Mouse (Mus musculus) frontal cortex, adult (tissue): ENCODE measurements around the gene Coq2.

Experiments
- ATAC-seq: cut with Nextera tagmentation; 2 replicates; pipeline ENCODE4 v1.9.2; 2017; ENCODE audit warnings: mild to moderate bottlenecking, moderate library complexity, mixed read lengths; ENCODE audit not compliant: low TSS enrichment

Coq2 gene

DNA sequence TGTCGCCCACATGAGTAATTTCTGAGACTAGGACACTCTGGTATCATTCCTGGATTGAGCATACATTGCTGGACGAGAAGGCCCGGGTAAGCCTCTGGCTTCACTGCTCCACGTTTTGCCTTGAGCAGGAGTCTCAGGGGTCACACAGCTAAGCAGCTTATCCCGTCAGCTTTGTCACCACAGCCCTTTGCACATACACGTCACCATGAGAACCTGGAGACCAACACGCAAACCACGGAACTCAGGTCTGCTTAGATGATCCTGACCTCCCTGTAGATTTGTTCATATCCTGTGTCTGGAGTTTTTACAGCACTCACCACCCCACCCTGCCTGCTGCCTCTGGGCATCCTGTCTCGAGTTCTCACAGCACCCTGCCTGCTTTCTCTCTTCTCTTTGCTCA lies 54.0 kb downstream of the Coq2 start:
- no peak for ATAC-seq

DNA sequence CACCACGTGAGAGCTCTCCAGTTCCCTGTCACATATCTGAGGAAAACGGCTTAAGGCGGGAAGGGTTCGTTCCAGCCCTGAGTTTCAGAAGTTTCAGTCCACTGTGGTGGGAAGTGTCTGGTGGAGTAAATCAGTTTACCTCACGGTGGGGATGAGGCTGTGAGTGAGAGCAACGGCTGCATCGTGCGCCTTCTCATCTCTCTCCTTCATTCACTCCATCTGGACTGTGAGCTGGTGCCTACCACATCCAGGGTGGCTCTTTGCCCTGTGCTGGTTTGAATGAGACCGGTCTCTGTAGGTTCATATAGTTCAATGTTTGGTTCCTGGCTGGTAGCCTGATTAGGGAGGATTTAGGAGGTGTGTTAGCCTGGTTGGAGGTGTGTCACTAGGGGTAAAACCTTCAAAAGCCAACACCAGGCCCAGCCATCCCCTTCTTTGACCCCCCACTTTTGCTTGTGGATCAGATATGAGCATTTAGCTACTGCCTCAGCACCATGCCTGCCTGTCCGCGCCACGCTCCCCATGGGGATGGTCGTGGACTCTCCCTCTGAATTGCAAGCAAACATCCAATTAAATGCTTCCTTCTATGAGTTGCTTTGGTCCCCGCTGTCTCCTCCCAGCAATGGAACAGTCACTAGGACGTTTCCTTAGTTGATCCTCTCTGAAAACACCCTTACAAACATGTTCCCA lies 55.2 kb downstream of the Coq2 start:
- no peak for ATAC-seq

DNA sequence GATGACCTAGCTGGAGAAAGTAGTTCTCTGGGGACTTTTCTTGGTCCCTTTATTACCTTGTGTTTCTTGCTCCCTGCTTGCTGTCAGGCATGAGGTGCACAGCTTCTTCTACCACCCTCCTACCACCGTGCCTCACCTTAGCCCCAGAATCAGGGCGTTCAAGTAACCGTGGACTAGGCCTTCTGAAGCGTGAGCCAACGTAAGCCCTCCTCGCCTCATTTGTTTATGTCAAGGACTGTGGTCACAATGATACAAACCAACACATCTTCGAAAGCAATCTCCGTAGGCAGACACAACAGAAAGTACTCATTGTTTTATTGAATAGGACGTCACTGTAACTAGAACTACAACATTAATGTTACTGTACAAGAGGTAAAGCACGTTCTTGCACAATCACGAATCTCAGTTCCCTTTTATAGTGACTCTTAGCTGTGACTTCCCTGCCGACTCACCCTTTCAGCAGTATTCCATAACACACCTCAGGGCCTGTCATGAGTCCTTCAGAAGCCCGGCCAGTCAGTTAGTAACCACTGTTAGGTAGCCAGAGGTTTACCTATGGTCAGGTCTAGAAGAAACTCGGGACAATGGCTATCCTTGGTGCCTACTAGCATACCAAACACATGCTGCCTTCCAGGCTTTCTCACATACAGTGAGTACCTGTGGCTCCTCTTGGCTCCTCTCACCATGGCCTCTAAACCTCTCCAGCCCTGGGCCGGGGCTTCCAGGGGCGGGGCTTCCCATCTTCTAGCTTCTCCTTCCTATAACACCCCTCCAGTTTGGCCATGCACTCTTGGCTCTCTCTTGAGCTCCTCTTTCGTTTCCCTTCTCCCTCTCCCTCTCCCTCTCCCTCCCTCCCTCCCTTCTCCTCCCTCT lies 60.8 kb downstream of the Coq2 start:
- ATAC-seq = no peak

DNA sequence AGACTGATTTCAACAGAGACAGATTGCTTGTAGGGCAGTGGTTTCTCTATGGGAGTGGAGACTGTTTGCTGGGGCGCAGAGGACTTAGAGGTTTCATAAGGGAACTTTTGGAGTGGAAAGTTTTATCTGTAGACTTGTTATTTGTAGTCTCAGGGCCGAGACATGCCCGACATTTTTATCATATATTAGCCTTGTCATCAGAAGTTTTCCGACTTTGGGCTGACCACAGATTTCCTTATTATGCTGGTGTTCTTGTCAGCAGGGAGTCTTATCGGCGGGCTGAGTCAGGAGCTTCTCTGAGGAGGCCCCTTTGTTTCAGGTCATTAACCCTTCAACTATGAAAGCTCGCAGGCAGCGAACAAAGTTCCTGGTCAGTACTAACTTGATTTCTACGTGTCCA lies 67.1 kb downstream of the Coq2 start:
- ATAC-seq = no peak

DNA sequence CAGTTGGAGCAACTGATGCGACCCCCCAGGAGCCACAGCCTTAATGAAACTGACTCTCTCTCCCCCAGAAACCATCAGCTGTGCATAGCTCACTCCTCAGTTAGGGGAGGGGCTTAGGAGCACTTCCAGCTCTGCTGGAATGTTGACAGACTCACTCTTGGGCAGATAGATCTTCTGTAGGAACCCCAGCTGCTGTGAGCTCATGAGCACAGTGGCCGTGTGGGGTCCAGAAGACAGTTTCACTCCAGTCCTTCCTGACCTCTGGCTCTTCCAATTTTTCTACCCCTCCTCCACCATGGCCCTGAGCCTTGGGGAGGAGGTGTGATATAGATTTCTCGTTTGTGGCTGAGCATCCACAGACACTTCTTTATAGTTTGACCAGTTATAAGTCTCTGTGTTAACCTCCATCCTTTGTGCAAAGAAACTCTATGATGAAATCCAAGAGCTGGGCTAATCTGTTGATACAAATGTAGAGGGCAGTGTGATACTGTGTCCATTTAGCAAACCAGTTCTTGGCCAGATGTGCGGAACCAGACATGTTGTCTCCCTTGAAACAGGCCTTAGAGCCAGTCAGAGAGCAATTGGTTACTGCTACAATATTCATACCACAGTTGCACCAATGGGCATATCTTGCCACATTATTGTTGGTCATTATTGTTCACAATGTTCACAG lies 67.7 kb downstream of the Coq2 start:
- ATAC-seq = no peak

DNA sequence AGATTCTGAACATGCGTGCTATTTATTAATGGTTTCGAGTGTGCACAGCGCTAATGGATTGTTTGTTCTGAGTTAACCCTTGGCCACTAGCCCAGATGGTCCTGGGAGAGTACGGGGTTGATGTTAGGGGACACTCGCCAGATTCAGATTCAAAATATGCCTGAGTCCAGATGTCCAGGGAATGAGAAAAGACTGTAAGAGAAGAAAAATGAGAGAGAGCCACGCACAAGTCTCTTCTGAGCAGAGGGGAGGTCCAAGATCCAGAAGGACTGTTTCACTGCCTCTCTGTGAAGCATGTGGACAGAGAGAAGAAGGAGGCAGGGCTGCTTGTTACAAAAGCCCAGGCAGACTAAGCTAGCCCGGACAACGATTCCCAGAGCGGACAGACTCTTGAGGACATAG lies 69.1 kb downstream of the Coq2 start:
- ATAC-seq = 0 out of 2 replicates have a peak, but pooled peaks have one; percentile 44
